11 mouse cellular contexts compared by ENCODE assay signal in genomic region chr16:36989493-36989892, GRCm38 (mm10). TPM values are rescaled to one million over a fixed set of nuclear protein-coding genes. Genes with fewer than 3 reads are reported as not detected.
A peak's percentile ranks its signal among the peaks of the same experiment; 100 is the strongest.
DNase-seq lines count a peak whose midpoint lies in the region; ATAC-seq lines count a peak whose summit lies in the region.
"Had no signal": no experiment of that assay in that cellular context is flagged by ENCODE, and none has a peak within 500 bp of the region (broad histone marks: within the 10 kb centered on the region; RNA-seq: fewer than 3 reads in every experiment).

No protein-coding gene starts in this region.

- H3K9me3 ChIP-seq in hindbrain, embryonic 10.5 days: no peaks in the 10 kb centered on the region
- no peaks in the 10 kb centered on the region for H3K9me3 ChIP-seq in hindbrain, embryonic 12.5 days (replicated peaks)
- no peaks in the 10 kb centered on the region for H3K9me3 ChIP-seq in kidney, embryonic 16.5 days (ENCODE audit: low read length)
- H3K9me3 ChIP-seq in forebrain, embryonic 10.5 days: no peaks in the 10 kb centered on the region

- no peak overlapping the region for H3K4me2 ChIP-seq in hindbrain, embryonic 12.5 days (replicated peaks)
- peak overlapping the region; percentile 34; the same call in 1 of the 2 replicates for H3K4me2 ChIP-seq in kidney, embryonic 16.5 days (replicated peaks; ENCODE audit: low read depth, low read length)
- H3K4me2 ChIP-seq: midbrain, embryonic 11.5 days had no signal

- ATAC-seq in hindbrain, embryonic 12.5 days (ENCODE audit: low FRiP score): no peak
- ATAC-seq in kidney, embryonic 16.5 days (ENCODE audit: low FRiP score, low TSS enrichment): peak; percentile 46; the same call in 1 of the 2 replicates

- WGBS in hindbrain, embryonic 10.5 days: 75% methylated on average over 8 of the region's 8 CpGs
- WGBS in hindbrain, embryonic 12.5 days: 74% methylated on average over 8 of the region's 8 CpGs
- 60% methylated on average over 8 of the region's 8 CpGs for WGBS in kidney, embryonic 16.5 days
- 77% methylated on average over 8 of the region's 8 CpGs for WGBS in forebrain, embryonic 10.5 days

- H3K36me3 ChIP-seq in hindbrain, embryonic 10.5 days: no peaks in the 10 kb centered on the region
- no peaks in the 10 kb centered on the region for H3K36me3 ChIP-seq in hindbrain, embryonic 12.5 days
- no peaks in the 10 kb centered on the region for H3K36me3 ChIP-seq in kidney, embryonic 16.5 days (ENCODE audit: insufficient read depth, low read length)
- no peaks in the 10 kb centered on the region for H3K36me3 ChIP-seq in splenic B cell, adult 2 months (ENCODE audit: control insufficient read depth, insufficient read depth, low read length, poor library complexity, severe bottlenecking)
- H3K36me3 ChIP-seq in forebrain, embryonic 10.5 days (replicated peaks): no peaks in the 10 kb centered on the region

- no peak overlapping the region for H3K9ac ChIP-seq in hindbrain, embryonic 12.5 days
- H3K9ac ChIP-seq in kidney, embryonic 16.5 days (replicated peaks; ENCODE audit: low read length): no peak overlapping the region

- peak; percentile 8 for DNase-seq in hindbrain, embryonic 10.5 days (ENCODE audit: low spot score)
- DNase-seq in heart, adult 8-10 months (ENCODE audit: low spot score): peak; percentile 38
- DNase-seq in splenic B cell, adult 2 months (ENCODE audit: low read depth, low spot score): peak; percentile 47
- no peak for DNase-seq in thymus, postnatal 4 days
- no peak for DNase-seq in layer of hippocampus, adult 9-11 months
- DNase-seq in forebrain, embryonic 10.5 days (ENCODE audit: extremely low spot score, low spot score): no peak
- DNase-seq: right cerebral cortex, adult 18-20 months; thymus, postnatal 36 days had no signal

- H3K4me1 ChIP-seq in hindbrain, embryonic 10.5 days (replicated peaks): peaks cover 9% of the 10 kb centered on the region; the same call in 1 of the 2 replicates
- H3K4me1 ChIP-seq in hindbrain, embryonic 12.5 days: no peaks in the 10 kb centered on the region
- no peaks in the 10 kb centered on the region; the same call in 1 of the 2 replicates for H3K4me1 ChIP-seq in kidney, embryonic 16.5 days (ENCODE audit: insufficient read depth, low read length)
- H3K4me1 ChIP-seq in forebrain, embryonic 10.5 days: peaks cover 14% of the 10 kb centered on the region

- no peak overlapping the region for H3K27ac ChIP-seq in hindbrain, embryonic 10.5 days
- H3K27ac ChIP-seq in hindbrain, embryonic 12.5 days: no peak overlapping the region
- no peak overlapping the region; the same call in 1 of the 2 replicates for H3K27ac ChIP-seq in kidney, embryonic 16.5 days (ENCODE audit: low read length)
- H3K27ac ChIP-seq in forebrain, embryonic 10.5 days: no peak overlapping the region

- H3K4me3 ChIP-seq in hindbrain, embryonic 10.5 days: no peak overlapping the region
- H3K4me3 ChIP-seq in hindbrain, embryonic 12.5 days: no peak overlapping the region
- H3K4me3 ChIP-seq in kidney, embryonic 16.5 days (ENCODE audit: low read length): peak overlapping the region; percentile 15
- no peak overlapping the region for H3K4me3 ChIP-seq in forebrain, embryonic 10.5 days

- H3K27me3 ChIP-seq in hindbrain, embryonic 10.5 days (ENCODE audit: insufficient read depth, poor library complexity, severe bottlenecking): no peaks in the 10 kb centered on the region
- no peaks in the 10 kb centered on the region for H3K27me3 ChIP-seq in hindbrain, embryonic 12.5 days
- no peaks in the 10 kb centered on the region for H3K27me3 ChIP-seq in kidney, embryonic 16.5 days (ENCODE audit: insufficient read depth, low read length)
- H3K27me3 ChIP-seq in splenic B cell, adult 2 months (ENCODE audit: control insufficient read depth, insufficient read depth, low read length, poor library complexity, severe bottlenecking): no peaks in the 10 kb centered on the region
- H3K27me3 ChIP-seq in forebrain, embryonic 10.5 days (ENCODE audit: poor library complexity, severe bottlenecking): no peaks in the 10 kb centered on the region

RNA-seq across cellular contexts. Expression of gene Fbxo40, which starts 0.8 kb away (rescaled TPM):
- polyA plus RNA-seq in hindbrain, embryonic 10.5 days (2016; fragmentation: Nextera tagmentation; extraction: Ambion mirVana): 0.15 TPM in 1 of 2 replicates, not detected in the other
- 0.04 TPM in 1 of 2 replicates, not detected in the other for polyA plus RNA-seq in hindbrain, embryonic 12.5 days (2016; fragmentation: Nextera tagmentation; extraction: Ambion mirVana)
- total RNA-seq in heart, adult 8-10 months (2022): 100 to 1,000 TPM; 220 to 269 (median 244) TPM
- polyA plus RNA-seq in kidney, embryonic 16.5 days (2015; fragmentation: Nextera tagmentation; extraction: Ambion mirVana): 1.6 and 2.2 TPM in 2 replicates
- 0.09 and 0.12 TPM in 2 replicates for polyA plus RNA-seq in forebrain, embryonic 10.5 days (2016; fragmentation: Nextera tagmentation; extraction: Ambion mirVana)
- polyA plus RNA-seq: midbrain, embryonic 11.5 days had no signal

RNA-seq across cellular contexts. Expression of gene Polq, which starts 22.1 kb away (rescaled TPM):
- polyA plus RNA-seq in hindbrain, embryonic 10.5 days (2016; fragmentation: Nextera tagmentation; extraction: Ambion mirVana): 9.6 and 12.6 TPM in 2 replicates
- 7.8 and 8.6 TPM in 2 replicates for polyA plus RNA-seq in hindbrain, embryonic 12.5 days (2016; fragmentation: Nextera tagmentation; extraction: Ambion mirVana)
- 1 to 10 TPM; 5.0 to 9.5 (median 6.7) TPM for total RNA-seq in heart, adult 8-10 months (2022)
- polyA plus RNA-seq in kidney, embryonic 16.5 days (2015; fragmentation: Nextera tagmentation; extraction: Ambion mirVana): 6.3 and 7.8 TPM in 2 replicates
- polyA plus RNA-seq in forebrain, embryonic 10.5 days (2016; fragmentation: Nextera tagmentation; extraction: Ambion mirVana): 14.7 and 15.8 TPM in 2 replicates

RNA-seq across cellular contexts. Expression of gene Hcls1, which starts 54.7 kb away (rescaled TPM):
- polyA plus RNA-seq in hindbrain, embryonic 10.5 days (2016; fragmentation: Nextera tagmentation; extraction: Ambion mirVana): 2.7 and 2.8 TPM in 2 replicates
- polyA plus RNA-seq in hindbrain, embryonic 12.5 days (2016; fragmentation: Nextera tagmentation; extraction: Ambion mirVana): 2.5 and 2.8 TPM in 2 replicates
- 1 to 10 TPM; 4.9 to 9.0 (median 7.1) TPM for total RNA-seq in heart, adult 8-10 months (2022)
- polyA plus RNA-seq in kidney, embryonic 16.5 days (2015; fragmentation: Nextera tagmentation; extraction: Ambion mirVana): 5.7 TPM in 2 replicates
- polyA plus RNA-seq in forebrain, embryonic 10.5 days (2016; fragmentation: Nextera tagmentation; extraction: Ambion mirVana): 1.7 and 2.9 TPM in 2 replicates

Comparison
In these comparisons a context has a peak if more than half of its experiments do, and no peak if none do; other contexts are left out.
1. DNase-seq: peak in hindbrain, embryonic 10.5 days (single experiment), heart, adult 8-10 months (single experiment) and splenic B cell, adult 2 months (single experiment); none in thymus, postnatal 4 days (single experiment), layer of hippocampus, adult 9-11 months (single experiment) and forebrain, embryonic 10.5 days (single experiment).